ENCODE assay signal across 14 mouse cellular contexts in the genomic region with DNA sequence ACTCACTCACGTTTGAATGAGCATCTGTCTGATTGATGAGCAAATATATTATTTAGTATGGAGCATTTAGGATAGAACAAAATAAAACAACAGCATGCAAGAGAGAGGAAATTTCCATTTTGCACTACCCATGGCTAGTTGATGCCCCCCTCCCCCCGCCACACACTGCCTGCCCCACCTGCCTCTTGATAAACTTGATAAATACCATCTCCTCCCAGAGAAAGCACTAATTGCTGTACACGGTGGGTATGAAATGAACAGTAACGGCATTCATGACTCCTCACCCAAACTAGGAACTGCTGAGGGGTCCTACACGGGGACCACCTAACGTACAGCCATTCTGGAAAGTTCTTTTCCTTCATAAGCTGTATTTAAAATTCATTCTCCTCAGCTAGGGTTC.
"Had no signal": no experiment of that assay in that cellular context is flagged by ENCODE, and none has a peak within 500 bp of the region (broad histone marks: within the 10 kb centered on the region; RNA-seq: fewer than 3 reads in every experiment).

No protein-coding gene starts in this region.

- H3K27ac ChIP-seq: kidney, postnatal 0 days; layer of hippocampus, adult 2 months; lung, embryonic 15.5 days had no signal

- DNase-seq: kidney, adult 2 months; kidney, postnatal 25 days; layer of hippocampus, adult 9-11 months; lung, adult 18-20 months; lung, postnatal 14 days; lung, postnatal 4 days; midbrain, embryonic 14.5 days; thymus, adult 2 months; thymus, postnatal 14 days; thymus, postnatal 4 days had no signal

- H3K4me3 ChIP-seq: layer of hippocampus, adult 2 months; lung, embryonic 15.5 days had no signal

- H3K4me1 ChIP-seq: lung, embryonic 15.5 days had no signal

- ATAC-seq: intestine, postnatal 0 days had no signal

- H3K36me3 ChIP-seq: lung, embryonic 15.5 days had no signal

- H3K9ac ChIP-seq: lung, embryonic 15.5 days had no signal

- H3K9me3 ChIP-seq: lung, embryonic 15.5 days had no signal

- H3K4me2 ChIP-seq: lung, embryonic 15.5 days had no signal

- H3K27me3 ChIP-seq: lung, embryonic 15.5 days had no signal
